Mouse (Mus musculus) lung, postnatal 10 days (tissue): ENCODE measurements around the gene Pde4d.

ENCODE experiments used
- DNase-seq: peaks from one replicate; pipeline ENCODE4 v3.0.0; 2021

Pde4d gene

GRCm38 (mm10) chr13:109604017-109604416, 1154.3 kb downstream of the Pde4d start:
- DNase-seq = no peak

DNA sequence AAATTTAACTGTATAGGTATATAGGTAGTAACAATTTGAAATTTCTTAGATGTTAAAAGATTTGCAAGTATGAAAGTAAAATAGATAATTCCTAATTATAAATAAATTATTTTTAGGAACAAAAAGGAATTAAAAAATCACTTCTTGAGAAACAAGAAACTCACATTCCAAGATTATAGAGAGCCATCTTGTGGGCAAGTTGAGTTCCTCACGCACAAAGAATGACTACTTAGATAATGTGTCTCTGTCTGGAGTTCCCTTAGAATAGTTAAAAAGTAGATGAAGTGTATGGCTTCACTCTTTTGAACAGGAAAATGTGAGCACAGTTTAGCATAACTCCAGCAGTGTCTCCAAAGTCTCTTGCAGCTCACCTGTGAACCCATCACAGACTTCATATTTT, 1155.4 kb downstream of the Pde4d start:
- no peak for DNase-seq

DNA sequence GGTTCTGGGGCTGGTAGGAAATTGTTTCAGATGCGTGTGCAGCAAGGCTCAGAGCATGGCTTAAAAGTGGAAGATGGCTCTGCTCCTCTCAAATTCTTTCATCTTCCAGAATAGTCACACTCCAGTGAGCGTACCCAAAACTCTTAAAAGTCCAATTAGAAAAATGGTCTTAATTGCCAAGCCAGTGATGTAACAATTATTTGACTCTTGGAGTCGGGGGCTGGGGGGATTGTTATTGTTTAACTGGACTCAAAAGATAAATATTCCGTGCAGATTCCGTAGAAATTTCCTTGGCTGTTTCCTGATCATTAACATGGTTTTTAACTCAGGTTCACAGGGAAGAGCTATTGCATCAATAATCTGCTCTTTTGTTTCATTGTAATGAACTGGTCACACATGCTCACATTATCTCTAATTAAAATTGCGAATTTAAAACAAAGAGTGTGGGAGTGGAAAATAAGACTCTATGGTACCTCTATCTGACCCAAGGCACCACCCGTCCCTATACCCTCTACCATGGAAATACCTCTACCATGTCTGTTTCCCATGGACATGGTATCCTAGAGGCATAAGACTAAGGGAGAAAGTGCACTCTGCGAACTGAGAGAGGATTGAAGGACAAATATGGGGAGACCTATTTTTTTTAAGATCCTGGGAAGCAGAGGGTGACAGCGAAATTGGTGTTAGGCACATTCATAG, 1159.5 kb downstream of the Pde4d start:
- DNase-seq = no peak

GRCm38 (mm10) chr13:109609805-109610187, 1160.0 kb downstream of the Pde4d start:
- DNase-seq = peak; percentile 63

- no peak for DNase-seq
Measured at GRCm38 (mm10) chr13:109610772-109611171, 1161.0 kb downstream of the Pde4d start.

- no peak for DNase-seq
Measured at GRCm38 (mm10) chr13:109615213-109615784, 1165.6 kb downstream of the Pde4d start.

GRCm38 (mm10) chr13:109615785-109616281, 1166.1 kb downstream of the Pde4d start:
- peak; percentile 32 for DNase-seq

- DNase-seq = no peak
Measured at GRCm38 (mm10) chr13:109619158-109619657, 1169.5 kb downstream of the Pde4d start.

GRCm38 (mm10) chr13:109622207-109622606, 1172.5 kb downstream of the Pde4d start:
- DNase-seq = no peak

- DNase-seq = no peak
Measured at GRCm38 (mm10) chr13:109623201-109623600, 1173.5 kb downstream of the Pde4d start.

GRCm38 (mm10) chr13:109624772-109625349, 1175.1 kb downstream of the Pde4d start:
- no peak for DNase-seq

DNA sequence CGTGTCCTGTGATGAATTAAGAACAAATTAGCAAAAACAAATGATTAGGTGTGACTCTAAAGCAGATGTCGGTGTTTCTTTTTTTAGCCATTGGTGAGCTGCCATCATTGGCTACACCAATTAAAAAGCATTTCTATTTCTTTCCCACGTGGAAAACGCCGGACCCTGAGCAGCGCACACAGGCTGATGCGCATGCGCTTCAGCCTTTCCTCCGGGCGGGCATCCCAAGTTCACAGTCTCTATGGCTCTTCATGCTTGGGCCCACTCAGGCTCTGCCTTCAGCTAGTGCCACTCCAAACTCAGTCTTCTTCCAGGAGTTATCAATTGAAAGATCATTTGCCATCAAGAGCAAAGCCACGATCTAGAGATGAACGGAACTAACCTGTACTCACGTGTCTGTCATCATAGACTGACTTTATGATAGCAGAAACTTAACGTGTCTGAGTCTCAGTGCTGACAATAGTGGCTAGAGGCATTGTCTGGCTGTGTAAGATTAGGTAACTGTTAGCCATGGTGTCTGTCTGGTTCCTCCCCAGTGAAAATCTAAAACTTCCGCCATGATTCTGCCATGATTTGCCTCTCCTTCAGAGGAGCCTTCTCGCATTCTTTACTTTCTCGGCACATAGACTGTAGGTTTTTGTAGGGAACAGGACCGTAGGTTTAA, 1175.8 kb downstream of the Pde4d start:
- no peak for DNase-seq

DNA sequence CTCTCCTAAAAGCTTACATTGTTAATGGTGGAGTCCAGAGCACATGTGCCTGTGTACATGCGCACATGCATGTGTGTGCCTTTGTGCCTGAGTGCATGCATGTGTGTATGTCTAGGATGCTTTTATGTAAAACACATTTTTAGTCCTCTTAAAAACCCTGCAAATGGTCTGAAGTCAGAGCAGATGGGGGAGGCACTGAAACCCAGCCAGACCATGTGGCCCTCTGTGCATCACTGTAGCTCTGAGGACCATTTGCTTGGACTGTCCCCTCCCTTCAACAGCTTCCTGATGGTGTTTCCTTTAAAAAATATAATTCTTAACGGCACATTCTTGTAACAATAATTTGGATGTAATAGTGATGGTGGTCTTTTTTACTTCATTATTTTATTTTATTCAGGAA, 1177.5 kb downstream of the Pde4d start:
- DNase-seq = no peak

DNA sequence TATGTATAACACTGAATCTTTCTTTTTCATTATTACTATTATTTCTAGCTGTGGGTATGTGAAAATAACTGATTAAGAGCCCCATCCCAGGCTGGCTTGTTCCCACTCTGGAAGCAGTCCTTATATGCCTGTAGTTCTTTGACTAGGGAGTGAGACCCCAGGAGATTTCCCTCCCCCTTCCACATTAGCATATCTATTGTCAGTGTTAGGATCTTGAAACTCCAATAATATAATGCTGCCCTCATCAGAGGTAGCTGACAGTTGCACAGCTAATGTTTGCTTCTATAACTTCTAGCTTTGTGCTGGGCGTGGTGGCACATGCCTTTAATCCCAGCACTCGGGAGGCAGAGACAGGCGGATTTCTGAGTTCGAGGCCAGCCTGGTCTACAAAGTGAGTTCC, 1178.9 kb downstream of the Pde4d start:
- no peak for DNase-seq

DNA sequence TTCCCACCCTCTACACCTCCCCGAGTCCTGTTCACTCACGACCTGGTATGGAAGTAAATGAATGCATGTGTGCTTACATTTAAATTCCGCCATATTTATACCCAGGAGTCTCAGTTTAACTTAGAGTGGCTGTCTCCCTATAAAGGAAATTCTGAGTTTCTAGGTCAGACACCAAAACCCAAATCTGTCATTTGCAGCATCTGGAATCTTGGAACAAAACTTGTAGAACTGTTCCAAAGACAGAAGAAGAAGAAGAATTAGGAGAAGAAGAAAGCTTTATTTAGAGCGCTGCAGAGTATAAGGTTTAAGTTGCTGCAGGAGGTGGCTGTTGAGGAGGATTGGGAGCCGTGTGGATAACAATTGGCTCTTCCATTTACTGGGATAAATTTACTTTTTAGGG, 1179.5 kb downstream of the Pde4d start:
- DNase-seq = no peak

- DNase-seq = no peak
Measured at GRCm38 (mm10) chr13:109631399-109632026, 1181.8 kb downstream of the Pde4d start.

DNA sequence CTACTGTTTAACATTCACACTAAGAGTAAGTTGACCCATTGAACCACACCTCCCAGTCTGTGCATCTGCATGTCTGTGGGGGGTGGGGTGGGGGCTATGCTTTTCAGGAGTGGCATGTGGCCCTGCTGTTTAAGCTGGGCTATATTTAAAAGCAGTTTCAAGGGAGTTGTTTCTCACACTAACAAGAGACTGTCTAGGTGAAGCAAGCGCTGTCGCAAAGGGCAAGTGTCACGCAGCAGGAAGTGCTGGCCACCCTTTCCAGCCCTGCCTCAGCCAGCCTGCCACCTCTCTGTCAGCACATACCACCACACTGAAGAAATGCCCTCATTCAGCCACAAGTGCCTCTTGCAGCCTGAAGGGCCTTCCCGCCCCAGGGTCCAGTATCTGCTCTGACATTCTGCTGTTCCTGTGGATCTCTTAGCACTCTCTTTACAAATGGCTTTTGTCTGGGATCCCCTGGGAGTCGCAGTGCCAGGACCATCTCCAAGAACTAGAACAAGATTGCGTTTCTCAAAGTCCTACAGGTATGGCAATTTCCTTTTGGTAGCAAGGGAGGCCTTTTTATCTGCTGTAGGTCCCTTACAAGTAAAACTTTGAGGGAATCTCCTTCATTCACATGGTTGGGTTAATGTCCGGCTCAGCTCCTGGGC, 1182.8 kb downstream of the Pde4d start:
- peak; percentile 63 for DNase-seq

GRCm38 (mm10) chr13:109633037-109633418, 1183.3 kb downstream of the Pde4d start:
- DNase-seq = no peak

- DNase-seq = no peak
Measured at GRCm38 (mm10) chr13:109635901-109636520, 1186.3 kb downstream of the Pde4d start.

GRCm38 (mm10) chr13:109638273-109638672, 1188.5 kb downstream of the Pde4d start:
- DNase-seq = no peak

DNA sequence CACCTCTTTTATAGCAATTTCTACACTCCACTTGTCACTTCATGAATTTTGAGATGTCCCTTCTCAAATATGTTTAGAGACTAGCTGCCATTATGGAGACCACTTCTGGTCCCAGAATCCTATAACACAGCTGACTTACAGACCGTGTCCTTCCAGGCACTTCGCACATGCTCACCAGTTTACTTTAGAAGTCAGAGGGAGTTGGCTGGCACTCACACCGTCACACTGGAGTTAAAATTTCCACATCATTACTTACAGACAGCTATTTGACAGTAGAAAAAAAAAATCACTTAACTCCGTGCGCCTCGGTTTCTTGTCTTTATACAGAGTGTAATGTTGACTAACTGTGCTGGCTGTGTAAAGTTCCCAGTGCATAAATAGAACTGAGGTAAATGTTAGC, 1189.5 kb downstream of the Pde4d start:
- peak; percentile 45 for DNase-seq

- no peak for DNase-seq
Measured at GRCm38 (mm10) chr13:109641562-109641961, 1191.8 kb downstream of the Pde4d start.
